Mouse (Mus musculus) erythroblast, adult 5-6 weeks (primary cell): ENCODE data around the gene Skida1. TPM values are rescaled to one million over a fixed set of nuclear protein-coding genes. Genes with fewer than 3 reads are reported as not detected.

ENCODE experiments used
- ATAC-seq: replicated peaks from 2 replicates; pipeline ENCODE4 v1.8.0; 2016; ENCODE audit warnings: moderate number of reproducible peaks, mild to moderate bottlenecking, moderate TSS enrichment, inconsistent platforms; ENCODE audit not compliant: poor library complexity, low FRiP score, severe bottlenecking
- total RNA-seq, 2 experiments: library from RNA; stranded (forward) in 1 of 2; stranded (reverse) in 1 of 2; fragments of 150-400 nt in 1 of 2; fragments of 200-764, 138-1000 nt in 1 of 2; gene quantifications; 2 replicates each; pipeline versions ENCODE4 v1.2.3 to v1.2.4; 2015 to 2017; ENCODE audit warnings: low replicate concordance in 2 of 2

Skida1 gene
- total RNA-seq, 2 experiments from 2014 or later = 0.51 TPM; not detected in 1

DNA sequence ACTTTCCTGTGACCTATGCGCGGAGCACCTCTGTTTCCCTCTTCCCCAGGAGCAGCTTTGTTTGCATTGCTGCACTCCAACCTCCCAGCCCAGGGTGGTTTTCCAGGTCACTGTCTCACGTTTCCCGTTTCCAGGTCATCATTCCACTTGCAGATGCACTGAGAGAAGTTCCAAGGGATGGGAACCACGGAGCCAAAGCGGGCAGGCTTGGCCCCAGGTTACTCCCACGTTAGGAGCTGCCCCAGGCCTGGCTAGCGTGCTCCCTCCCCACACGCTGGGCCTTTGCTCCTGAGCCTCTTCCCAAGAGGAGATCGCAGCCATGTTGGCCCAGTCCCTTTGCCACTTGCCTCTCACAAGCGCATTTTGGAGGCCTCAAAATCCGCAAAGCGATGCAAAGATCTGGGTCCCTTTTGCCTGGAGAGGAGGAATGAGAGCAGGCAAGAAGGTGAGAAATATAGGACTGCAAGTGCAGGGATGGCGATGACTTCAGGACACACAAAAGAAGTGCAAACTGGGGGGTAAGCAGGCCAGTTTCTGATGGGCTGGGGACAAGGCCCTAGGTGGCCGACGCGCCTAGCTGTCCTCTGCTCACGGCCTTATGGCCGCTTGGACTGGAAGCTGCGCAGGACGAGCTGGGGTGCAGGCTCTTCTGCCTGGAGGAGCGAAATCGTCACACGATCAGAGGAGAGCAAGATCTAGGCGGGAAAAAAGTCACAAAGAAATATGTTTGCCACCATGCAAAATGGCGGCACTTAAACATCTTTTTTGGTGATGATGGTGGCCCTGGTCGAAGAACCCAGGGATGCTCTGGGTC is 8.3 kb downstream of the Skida1 start:
- no peak for ATAC-seq

DNA sequence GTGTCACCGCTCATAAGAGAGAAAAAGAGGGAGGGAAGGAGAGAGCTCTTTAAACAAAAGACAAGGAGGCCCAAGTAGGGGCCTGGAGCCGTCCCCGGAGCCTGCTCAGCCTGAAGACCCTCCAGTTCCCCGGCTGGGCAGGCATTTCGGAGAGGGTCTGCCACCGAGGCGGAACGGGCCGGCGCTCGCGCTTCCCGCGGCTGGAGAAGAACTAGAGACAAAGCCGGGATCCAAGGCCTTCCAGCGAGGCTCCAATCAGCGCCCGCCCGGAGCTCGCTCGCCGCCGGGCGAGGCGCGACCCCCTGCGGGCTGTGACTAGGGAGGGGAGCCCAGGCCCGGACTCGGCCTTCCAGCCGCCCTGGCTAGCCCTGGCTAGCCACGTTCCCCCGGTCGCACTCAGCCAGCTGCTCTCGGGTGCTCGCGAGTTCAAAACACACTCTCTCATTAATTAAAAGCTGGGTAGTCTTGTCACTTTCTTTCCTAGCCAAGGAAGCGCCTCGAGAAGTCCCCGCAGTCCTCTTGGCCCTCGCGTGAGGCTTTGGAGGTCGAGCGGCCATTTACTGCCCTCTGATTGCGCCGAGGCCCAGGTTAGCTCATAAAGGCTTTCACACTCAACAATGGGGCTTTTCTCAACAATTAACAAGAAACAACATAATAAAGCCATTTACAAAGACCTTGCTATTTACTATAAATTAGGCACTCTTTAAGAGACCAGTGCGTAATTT is 9.1 kb downstream of the Skida1 start:
- no peak for ATAC-seq

DNA sequence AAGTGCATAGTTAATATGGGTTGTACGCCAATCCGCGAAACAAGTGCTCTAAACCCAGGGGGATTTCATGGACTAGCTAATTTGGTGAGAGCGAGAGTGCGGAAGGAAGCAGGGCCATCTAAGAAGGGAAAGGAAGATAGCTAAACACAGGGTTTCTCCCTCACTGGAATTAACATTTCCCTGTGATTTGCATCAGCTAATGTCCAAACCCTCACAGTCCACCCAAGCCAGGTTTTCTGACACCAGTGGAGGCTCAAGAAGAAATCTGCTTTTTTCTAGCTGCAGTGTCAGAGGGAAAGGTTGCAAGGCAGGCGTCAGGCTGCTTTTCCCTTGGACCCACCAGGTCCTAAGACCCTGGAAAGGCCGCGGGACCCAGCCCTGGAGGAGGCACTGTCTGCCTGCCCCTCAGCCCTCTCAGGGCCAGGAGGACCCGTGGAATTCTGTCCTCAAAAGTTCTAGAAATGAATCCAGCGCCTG is 9.9 kb downstream of the Skida1 start:
- ATAC-seq = no peak

DNA sequence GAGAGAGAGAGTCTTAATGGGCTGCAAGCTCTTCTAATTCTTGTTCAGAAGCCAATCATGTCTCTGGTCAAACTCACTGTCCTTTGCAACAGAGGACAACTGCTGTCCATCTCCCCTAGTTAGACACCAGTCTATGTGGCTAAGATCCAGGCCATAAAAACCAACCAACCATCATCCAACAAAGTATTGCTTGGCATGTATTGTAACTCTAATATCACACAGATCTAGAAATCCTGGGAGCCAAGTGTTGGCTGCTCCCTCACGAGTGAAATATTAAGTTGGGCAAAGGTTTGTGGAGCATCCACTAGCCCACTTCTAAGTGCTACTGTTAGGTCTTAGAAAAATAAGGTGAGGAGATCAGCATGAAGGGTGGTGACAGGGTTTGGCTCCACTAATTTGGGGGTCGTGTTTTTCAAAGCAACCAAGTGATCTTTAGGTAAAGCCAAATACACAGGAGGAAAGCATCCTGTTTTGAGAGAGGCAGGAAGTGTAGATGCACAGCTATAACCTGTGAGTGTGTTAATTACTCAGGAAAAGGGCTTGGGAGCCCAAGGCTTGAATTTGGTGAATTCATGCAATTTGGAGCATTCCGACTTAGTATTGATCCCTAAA is 10.6 kb downstream of the Skida1 start:
- no peak for ATAC-seq

DNA sequence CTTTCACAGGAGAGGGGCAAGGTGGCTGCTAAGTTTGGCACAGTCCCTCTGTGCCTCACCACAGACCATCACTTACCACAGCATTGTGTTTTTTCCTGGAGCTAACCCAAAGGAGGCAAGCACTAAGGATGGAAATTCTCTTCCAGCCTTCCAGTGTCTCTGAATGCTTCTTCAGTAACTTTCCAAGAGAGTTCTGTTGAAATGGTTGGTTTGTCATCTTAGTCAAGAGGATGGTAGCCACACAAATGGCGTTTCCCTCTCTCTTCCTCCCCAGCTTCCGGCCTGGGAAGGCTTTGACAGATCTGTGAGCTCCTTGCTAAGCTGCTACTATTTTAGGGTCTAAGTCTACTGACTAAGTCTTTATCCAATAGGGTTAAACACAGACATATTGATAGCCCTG is 11.4 kb downstream of the Skida1 start, which contains the start of gene A930004D18Rik:
Gene A930004D18Rik, minus strand, starts transcription at position 247 of the 400 bp plus-strand sequence.
- ATAC-seq = no peak

DNA sequence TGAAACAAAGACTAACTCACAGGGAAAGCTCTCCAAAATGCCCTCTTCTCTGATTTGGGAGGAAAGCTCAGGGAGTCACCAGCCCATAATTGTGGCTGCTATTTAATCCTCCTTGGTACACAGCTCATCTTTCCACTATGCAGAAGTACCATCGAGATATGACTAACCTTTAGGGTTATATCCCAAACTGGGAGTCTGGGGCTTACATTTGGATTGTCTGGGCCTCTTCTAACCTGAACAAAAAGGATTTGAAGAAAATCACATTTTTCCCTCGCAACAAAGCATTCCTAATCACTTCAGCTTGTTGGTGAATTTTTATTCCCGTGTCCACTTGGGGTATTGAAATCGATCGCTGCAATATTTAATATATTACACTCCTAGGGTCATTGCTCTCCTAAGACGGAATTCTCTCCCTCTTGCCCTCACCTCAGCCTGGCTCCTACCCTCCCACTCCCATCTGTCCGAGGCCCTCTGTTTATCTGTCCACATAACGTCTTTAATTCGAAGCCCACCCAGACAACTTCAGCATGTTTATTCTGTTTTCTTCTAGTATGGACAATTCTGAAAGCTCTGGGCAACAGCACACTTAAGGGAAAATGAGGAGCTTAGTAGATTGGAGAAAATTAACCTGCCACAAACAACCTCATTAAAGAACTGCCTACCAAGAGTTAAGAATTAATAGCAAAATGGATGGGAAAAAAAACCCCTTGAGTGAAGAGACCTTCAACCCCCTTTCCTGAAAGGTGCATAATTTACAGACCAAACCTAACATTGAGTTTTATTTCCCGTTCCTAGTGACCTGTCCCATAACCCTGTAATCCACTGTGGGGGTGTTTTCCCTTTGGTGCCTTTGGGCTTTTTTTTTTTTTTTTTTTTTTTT is 14.2 kb downstream of the Skida1 start:
- no peak for ATAC-seq

DNA sequence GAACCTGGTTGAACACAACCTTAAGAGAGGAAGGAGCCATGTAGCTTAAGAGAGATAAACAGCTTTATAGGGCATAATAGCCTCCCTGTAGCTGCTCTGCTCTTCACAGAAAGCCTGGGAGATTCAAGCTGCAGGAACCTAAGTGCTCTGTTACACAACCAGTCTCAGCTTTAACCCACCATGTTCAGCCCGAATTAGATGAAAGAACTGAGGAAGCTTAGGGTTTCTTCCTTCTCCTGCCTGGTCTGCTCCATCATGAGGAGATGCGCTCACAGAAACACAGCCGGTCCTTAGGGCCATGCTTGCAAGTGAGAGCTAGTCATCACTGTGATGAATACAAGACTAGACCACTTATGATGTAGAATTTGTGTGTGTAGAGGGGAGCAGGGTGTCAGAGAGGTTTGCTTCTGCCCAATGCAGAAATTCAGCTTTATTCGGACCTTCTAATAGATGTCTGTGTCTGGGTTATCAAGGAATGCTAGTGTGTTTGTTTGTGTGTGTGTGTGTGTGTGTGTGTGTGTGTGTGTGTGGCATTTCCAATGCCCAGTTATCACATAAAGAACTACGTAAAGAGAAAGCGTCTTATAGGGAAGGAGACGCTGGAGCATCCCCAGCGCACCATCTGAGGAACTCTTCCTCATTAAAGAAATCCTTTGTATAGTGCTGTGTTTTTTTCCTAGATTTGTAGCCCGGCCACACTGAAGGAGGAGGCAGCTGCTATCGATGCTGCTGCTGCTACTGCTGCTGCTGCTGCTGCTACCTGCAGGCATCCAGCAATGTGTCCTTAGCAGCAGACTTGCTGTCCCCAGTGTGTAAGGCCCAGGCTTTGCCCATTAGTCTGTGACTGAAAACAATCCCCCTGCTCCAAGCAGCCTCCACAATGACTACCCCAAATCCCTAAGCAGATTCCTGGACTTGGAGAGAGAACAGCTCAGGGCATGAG is 15.4 kb downstream of the Skida1 start:
- no peak for ATAC-seq

DNA sequence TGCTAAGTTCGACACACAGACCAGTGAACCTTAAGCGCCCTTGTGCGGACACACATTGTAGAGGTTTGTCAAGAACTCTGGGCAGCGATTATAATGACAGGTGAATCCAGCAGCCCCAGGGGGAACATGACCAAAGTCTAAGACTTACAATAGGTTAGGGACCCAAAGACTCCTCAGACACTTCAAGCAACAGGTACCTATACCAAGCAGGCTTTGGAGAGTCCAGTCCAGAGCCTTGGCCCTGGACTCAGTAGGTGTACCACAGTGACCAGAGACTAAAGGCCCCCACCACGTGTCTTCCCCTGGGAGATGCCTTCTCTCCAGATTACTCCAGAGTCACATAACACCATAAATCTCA is 16.3 kb downstream of the Skida1 start:
- no peak for ATAC-seq

DNA sequence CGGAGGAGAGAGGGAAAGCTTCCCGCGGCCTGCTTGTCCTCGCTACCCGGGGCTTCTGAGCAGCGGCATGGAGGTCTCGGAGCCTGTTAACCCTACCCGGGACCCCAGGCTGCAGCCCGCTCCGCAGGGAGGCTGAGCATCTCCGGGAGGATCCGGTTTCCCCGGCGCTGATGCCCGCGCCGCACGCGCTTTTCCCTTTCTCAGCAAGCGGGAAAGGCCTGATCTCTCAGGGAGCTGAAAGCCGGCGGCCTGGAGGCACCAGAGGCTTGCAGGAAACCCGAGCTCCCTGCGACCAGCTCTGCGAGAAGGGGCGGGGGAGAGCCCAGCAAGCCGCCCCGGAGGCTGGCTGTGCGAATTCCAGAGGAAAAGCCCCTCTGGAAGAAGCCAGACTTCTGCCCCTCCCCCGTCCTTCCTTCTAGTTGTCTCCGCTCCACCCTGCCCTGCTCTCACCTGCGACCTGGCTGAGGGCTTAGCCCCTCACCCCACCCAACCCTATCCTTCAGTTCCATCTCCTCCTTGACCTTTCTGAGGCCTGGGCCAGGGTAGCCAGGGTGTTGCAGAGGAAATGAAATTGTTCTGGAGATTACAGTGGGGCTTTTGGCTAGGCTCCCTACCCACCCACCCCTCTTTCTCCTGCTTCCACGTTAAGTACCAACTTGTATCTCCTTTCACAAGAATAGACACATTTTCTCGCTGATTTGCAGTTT is 16.9 kb downstream of the Skida1 start:
- no peak for ATAC-seq

DNA sequence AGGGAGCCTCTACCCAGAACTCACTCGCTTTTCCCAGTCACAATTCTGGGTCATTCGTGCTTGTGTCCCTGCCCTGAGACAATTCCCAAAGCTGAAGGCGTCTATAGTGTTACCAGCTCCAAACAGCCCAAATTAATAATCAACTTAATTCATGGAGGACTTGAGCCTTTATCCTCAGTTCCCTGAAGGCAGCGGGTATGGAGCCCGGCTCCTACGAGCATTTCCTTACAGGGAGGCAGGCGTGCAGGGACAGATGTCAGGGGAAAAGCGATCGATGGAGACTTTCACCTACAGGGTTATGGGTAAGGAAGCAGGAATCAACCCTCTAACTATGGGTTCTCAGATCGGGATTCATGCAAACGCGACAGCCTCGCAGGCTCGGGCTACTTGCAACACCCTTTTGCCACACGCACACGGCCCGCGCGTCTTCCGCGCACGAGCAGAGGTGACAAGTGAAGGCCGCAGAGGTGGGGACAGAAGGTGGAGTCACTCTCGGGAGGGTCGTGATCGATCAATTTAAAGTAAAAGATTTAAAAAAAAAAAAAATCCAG is 17.5 kb downstream of the Skida1 start:
- ATAC-seq = no peak

DNA sequence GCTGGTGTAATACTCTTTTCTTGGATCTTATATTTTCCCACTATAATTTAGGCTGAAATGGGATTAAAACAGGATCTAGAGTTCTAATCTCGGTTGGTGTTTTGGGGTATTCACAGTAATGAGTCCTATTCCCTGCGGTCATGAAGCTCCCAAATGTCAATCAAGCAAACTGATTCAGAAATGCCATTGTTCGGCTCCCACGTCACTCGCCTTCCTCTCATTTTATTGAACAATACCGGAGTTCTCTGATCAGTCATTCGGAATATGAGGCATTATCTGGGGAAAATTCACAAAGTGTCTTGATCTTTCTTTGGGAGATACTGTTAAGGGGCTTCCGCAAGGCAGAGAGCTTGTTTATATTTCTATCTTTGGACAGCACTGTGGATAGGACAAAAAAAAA is 18.3 kb downstream of the Skida1 start:
- no peak for ATAC-seq

DNA sequence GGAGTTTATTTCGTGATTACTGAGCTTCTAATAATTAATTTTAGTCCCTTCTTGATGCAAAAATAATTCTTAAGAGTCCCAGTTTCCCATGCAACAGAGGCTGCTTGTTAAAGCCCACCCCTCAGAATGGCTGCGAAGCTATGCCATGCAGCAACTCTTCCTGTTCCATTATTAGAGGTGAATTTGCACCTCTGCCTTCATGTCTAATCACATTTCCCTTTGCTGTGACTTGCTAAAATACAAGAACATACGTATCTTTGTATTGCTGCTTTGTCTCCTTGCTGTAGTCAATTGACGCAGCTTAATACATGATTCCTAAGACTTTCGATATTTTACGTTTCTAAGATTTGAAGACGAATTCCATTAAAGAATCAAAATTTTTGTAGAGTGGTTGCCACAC is 19.2 kb downstream of the Skida1 start:
- ATAC-seq = no peak

DNA sequence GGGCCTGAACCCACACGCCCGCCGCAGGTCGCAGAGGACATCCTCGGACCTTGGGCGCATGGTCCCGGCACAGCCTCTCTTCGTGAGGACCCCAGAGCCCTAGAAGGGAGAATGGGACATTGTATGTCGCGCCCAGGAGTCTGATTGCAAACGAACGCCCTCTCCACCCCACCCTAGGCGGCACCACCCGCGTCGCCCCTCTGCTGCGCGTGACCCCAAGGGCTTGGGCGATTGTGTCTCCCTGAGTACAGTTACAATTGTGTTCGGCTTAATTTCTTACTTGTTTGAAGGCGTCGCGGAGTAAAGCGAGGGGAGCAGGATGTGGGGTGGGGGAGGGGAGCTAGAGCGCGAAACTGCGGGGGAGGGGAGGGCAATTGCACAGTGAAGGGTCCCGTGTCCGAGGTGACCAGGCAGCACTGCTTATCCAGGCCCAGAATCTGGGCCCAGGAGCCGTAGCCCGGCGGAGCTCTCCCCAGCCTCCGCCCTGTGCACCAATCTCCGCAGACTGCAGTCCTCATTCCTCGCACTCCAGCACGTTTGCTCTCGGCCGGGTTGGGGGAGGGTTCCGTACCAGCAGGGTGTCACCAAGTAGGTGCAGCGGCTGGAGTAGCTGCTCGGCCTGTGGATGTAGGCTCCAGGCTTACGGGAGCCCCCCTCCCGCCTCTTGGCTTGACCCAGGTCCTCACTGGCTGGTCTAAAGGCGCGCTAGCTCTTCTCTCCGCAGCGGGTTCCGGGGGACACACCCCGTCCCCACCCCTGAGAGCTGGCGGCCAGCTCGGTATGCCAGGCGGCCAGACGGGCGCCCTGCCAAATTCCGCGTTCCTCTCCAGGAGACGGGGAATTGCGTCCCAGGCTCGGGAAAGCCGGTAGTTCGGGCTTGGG is 20.5 kb downstream of the Skida1 start:
- peak; percentile 41 for ATAC-seq

DNA sequence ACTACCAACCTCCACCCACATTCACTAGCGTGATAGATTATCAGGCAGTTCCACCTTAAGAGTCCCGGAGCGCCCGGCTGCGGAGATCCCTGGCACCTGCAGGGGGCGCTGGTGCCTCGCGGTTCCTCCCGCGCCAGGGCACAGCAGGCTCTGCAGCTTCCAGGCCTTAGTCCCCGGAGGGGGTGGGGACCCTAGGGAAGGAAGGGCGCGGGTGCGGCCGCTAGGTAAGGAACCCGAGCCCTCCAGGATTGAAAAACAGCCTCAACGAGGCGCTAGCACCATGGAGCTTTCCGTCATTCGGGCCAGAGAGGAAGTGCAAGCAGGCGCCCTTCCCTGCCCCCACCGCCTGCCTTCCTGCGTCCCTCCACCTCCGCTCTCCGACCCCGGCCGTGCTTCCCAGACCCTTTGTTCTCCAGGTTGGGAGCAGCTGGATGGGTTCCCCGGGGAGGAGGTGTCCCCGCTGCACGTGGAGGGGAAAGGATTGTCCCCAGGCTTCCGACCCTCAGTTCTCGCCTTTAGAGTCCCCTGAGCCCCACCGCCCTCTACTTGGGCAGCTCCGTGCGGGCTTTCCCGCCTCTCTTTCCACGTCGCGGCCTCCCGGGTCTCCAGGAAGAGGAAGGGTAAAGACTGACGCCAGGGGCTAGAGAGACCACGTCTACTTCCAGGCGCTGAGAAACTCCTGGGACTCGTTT is 21.3 kb downstream of the Skida1 start:
- peak; percentile 89 for ATAC-seq

DNA sequence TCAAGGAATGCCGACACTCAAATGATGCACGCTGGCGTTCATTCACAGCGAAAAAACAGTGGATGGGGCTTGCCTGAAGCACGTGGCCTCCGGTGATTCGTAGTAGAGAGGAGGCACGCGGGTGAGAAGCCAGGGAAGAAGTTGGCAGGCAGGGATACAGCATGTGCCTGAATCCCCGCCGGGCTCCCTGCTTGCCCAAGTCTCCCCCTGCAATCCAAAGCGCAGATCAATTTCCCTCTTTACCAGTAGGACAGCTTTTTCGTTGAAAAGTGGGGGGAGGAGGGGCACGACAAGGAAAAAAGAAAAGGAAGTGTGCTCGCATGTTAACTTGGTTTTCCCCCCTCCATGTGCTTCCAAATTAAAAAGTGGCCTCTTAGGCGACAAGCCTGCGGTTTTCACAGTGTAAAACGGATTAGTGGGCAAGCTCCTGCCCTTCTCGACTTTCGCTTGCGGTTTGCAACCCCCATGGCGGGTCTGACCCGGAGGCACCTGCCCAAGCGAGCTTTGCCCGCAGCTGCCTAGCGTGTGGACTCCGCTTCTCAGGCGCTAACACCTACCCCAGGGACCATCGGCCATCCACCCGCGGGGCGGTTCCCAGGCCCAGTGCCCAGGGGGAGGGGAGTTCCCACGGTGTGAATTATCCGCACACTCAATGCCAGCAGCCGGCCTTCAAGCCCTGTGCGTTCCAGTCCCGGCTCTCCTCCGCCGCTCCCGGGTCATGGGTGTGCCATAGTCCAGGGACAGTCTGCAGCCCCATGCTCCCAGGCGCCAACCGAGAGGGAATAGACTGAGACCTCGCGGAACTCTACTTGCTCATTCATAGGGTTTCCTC is 22.5 kb downstream of the Skida1 start:
- no peak for ATAC-seq

DNA sequence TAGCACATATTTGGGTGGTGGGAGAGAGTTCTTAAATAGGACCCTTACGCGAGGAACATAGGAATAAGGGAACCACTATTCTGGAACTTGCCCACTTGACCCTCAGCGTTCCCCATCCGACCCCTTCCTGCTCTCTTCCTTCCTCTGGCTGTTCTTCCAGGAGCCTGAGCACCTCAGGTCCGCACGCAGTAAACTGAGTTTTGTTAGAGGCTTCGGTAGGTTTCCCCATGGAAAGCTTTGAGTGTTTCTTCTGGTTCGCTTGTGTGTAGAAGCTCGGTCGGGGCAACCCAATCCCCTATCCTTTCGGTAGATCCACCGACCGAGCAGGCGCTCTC is 23.1 kb downstream of the Skida1 start:
- no peak for ATAC-seq
